Mouse (Mus musculus): ENCODE results near the gene Dhodh. TPM values are rescaled to one million over a fixed set of nuclear protein-coding genes. Genes with fewer than 3 reads are reported as not detected.

Gene Dhodh
- polyA plus RNA-seq, 1 experiment from 2014 or later: 41.4 TPM

DNA sequence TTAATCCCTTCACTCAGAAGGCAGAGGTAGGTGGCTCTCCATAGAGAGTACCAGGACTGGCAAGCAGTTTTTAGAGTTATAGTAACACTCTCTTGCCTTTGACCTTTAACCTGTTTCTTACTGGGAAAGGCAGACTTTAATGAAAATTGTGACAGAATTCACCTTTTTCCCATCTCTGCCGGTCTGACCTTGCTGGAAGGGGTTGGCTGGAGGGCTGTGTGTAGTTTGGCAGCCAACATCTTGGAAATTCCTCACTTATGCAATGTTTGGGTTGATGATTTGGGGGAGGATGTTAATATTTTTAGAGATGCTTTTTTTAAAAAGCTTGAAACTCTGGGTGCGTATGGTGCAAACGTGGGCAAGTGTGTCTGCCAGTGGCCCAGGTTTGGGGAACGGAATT is 24.2 kb downstream of the Dhodh start:
- 83% methylated on average over 4 of the region's 4 CpGs for WGBS
- H3K4me1 ChIP-seq: no peaks in the 10 kb centered on the region
- H3K9me3 ChIP-seq: no peaks in the 10 kb centered on the region
- no peak overlapping the region for H3K4me2 ChIP-seq (replicated peaks)
- no peak for ATAC-seq (replicated peaks)
- H3K27ac ChIP-seq (replicated peaks): no peak overlapping the region
- H3K9ac ChIP-seq (replicated peaks): no peak overlapping the region
- H3K27me3 ChIP-seq: no peaks in the 10 kb centered on the region
- no peaks in the 10 kb centered on the region for H3K36me3 ChIP-seq
- no peak overlapping the region for H3K4me3 ChIP-seq

DNA sequence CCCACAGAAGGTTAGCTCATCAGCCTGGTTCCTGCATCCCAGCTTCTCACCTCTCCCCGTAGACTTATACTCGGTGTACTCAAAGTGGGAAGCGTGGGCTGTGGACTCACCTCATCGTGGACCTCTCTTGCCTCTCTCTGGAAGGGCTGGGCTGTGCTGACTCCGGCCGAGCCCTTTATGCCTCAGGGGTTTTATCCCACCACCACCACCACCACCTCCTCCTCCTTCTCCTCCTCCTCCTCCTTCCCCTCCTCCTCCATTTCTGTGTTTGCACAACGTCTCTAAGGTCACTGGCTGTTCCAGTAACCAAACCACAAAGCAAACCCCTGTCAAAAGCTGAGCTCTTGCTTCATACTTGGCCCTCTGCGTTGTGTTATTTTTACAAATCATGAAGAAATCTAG is 29.6 kb downstream of the Dhodh start, which contains the start of gene Hp:
Hp (minus strand) TSS at position 273 of the 402 bp plus-strand sequence.
- no peaks in the 10 kb centered on the region for H3K4me1 ChIP-seq
- H3K27me3 ChIP-seq: no peaks in the 10 kb centered on the region
- WGBS: 77% methylated on average over 8 of the region's 8 CpGs
- H3K4me3 ChIP-seq: no peak within 1 kb of the TSS
- no peak within 1 kb of the TSS for H3K9ac ChIP-seq (replicated peaks)
- ATAC-seq (replicated peaks): no peak
- H3K9me3 ChIP-seq: no peaks in the 10 kb centered on the region
- no peaks in the 10 kb centered on the region for H3K36me3 ChIP-seq
- no peak within 1 kb of the TSS for H3K4me2 ChIP-seq (replicated peaks)
- no peak within 1 kb of the TSS for H3K27ac ChIP-seq (replicated peaks)

GRCm38 (mm10) chr8:109576311-109576710 is 32.2 kb downstream of the Dhodh start:
- Histone ChIP-seq H3K4me1 (no peaks in the 10 kb centered on the region), H3K4me3 (no peak overlapping the region), H3K27me3 (no peaks in the 10 kb centered on the region), H3K4me2 (replicated peaks) (no peak overlapping the region), H3K27ac (replicated peaks) (no peak overlapping the region), H3K9ac (replicated peaks) (no peak overlapping the region), H3K9me3 (no peaks in the 10 kb centered on the region), H3K36me3 (peaks cover 5% of the 10 kb centered on the region; the same call in 1 of the 2 replicates)
- 85% methylated on average over 4 of the region's 4 CpGs for WGBS
- no peak for ATAC-seq (replicated peaks)

- no peak overlapping the region for H3K4me3 ChIP-seq
- H3K4me2 ChIP-seq (replicated peaks): no peak overlapping the region
- H3K9me3 ChIP-seq: no peaks in the 10 kb centered on the region
- no peak overlapping the region for H3K27ac ChIP-seq (replicated peaks)
- no peak for ATAC-seq (replicated peaks)
- no peak overlapping the region for H3K9ac ChIP-seq (replicated peaks)
- H3K27me3 ChIP-seq: no peaks in the 10 kb centered on the region
- 92% methylated on average over 12 of the region's 12 CpGs for WGBS
- H3K36me3 ChIP-seq: peaks cover 9% of the 10 kb centered on the region; the same call in 1 of the 2 replicates
- peaks cover 9% of the 10 kb centered on the region for H3K4me1 ChIP-seq
These were observed 37.3 kb downstream of the Dhodh start for GRCm38 (mm10) chr8:109571139-109571538.

GRCm38 (mm10) chr8:109565498-109566333 is 42.8 kb downstream of the Dhodh start, which contains the start of the genes Dhx38 and Txnl4b:
Dhx38 (minus strand) TSS chr8:109565861.
Txnl4b (plus strand) TSS chr8:109565892.
- Histone ChIP-seq H3K4me1 (peaks cover 21% of the 10 kb centered on the region), H3K4me2 (replicated peaks) (peak within 1 kb of the TSS; percentile 83), H3K9me3 (no peaks in the 10 kb centered on the region), H3K27ac (replicated peaks) (peak within 1 kb of the TSS; percentile 93), H3K4me3 (peak within 1 kb of the TSS; percentile 86), H3K27me3 (no peaks in the 10 kb centered on the region), H3K36me3 (peaks cover 20% of the 10 kb centered on the region), H3K9ac (replicated peaks) (peak within 1 kb of the TSS; percentile 93)
- under 1% methylated on average over 52 of the region's 52 CpGs for WGBS
- peak; percentile 100 for ATAC-seq (replicated peaks)

DNA sequence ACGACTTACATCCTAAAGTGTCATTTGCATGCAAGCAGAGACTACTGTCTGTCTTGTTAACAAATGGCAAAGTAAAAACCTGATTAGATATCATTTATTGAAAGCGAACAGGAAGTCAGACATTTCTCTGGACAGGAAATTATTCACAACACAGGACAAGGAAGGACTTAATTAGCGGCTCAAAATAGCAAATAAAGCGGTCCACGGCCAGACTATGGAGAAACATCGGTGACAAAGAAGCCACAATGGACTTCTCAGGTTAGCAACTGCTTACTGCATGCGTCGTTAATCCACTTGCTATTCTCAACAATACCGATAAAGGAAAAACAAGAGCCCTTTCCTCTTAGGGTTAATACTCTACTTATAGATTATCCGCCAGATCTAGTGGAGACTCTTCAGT is 43.7 kb downstream of the Dhodh start:
- Histone ChIP-seq H3K4me3 (peak overlapping the region; percentile 86), H3K4me2 (replicated peaks) (peak overlapping the region; percentile 83), H3K36me3 (peaks cover 29% of the 10 kb centered on the region), H3K9ac (replicated peaks) (peak overlapping the region; percentile 93), H3K4me1 (peaks cover 21% of the 10 kb centered on the region), H3K9me3 (no peaks in the 10 kb centered on the region), H3K27me3 (no peaks in the 10 kb centered on the region), H3K27ac (replicated peaks) (peak overlapping the region; percentile 93)
- 3% methylated on average over 10 of the region's 10 CpGs for WGBS
- ATAC-seq (replicated peaks): no peak

DNA sequence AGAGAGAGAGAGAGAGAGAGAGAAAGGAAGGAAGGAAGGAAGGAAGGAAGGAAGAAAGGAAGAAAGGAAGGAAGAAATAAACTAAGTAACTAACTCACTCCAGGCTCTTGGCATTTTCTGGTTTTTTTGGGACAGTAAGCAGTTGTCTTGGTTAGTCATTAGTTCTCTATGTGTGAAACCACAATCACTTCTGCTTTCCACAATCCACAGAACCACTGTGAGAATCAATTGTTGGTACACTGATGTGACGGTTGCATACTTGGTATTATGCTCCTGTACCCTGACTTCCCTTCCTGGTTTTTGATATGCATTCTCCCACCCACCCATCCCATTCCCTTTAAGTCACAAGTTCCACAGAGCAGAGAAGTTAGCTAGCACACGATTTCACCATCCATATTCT is 44.6 kb downstream of the Dhodh start:
- WGBS: 83% methylated on average over 2 of the region's 2 CpGs
- Histone ChIP-seq H3K4me1 (peaks cover 21% of the 10 kb centered on the region), H3K27me3 (no peaks in the 10 kb centered on the region), H3K4me3 (no peak overlapping the region), H3K9ac (replicated peaks) (no peak overlapping the region), H3K9me3 (no peaks in the 10 kb centered on the region), H3K27ac (replicated peaks) (no peak overlapping the region), H3K36me3 (peaks cover 36% of the 10 kb centered on the region), H3K4me2 (replicated peaks) (no peak overlapping the region)
- no peak for ATAC-seq (replicated peaks)

GRCm38 (mm10) chr8:109551663-109552062 is 56.8 kb downstream of the Dhodh start:
- WGBS: 37% methylated on average over 3 of the region's 3 CpGs
- Histone ChIP-seq H3K27ac (replicated peaks) (no peak overlapping the region), H3K27me3 (no peaks in the 10 kb centered on the region), H3K9ac (replicated peaks) (no peak overlapping the region), H3K4me1 (no peaks in the 10 kb centered on the region), H3K4me2 (replicated peaks) (no peak overlapping the region), H3K36me3 (peaks cover 96% of the 10 kb centered on the region), H3K4me3 (no peak overlapping the region), H3K9me3 (no peaks in the 10 kb centered on the region)
- ATAC-seq (replicated peaks): no peak

DNA sequence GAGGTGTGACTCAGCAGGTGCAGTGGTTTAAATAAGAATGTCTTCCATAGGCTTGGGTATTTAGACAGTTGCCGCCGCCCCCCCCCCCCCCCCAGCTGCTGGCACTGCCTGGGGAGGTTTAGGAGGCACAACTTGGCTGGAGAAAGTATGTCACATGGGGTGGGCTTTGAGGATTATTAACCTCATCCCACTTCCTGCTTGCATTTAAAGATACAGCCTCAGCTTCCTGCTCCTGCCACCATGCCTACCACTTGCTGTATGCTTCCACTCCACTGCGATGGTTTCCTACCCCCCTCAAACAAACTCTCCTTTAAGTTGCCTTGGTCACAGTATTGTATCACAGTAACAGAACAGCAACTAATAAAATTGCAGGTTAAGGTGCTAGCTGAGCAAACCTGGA is 64.4 kb downstream of the Dhodh start:
- H3K4me3 ChIP-seq: no peak overlapping the region
- H3K9me3 ChIP-seq: no peaks in the 10 kb centered on the region
- WGBS: 40% methylated on average over 3 of the region's 3 CpGs
- H3K27me3 ChIP-seq: no peaks in the 10 kb centered on the region
- H3K36me3 ChIP-seq: peaks cover 28% of the 10 kb centered on the region
- no peak overlapping the region for H3K9ac ChIP-seq (replicated peaks)
- no peak overlapping the region for H3K4me2 ChIP-seq (replicated peaks)
- H3K27ac ChIP-seq (replicated peaks): no peak overlapping the region
- ATAC-seq (replicated peaks): no peak
- no peaks in the 10 kb centered on the region for H3K4me1 ChIP-seq

GRCm38 (mm10) chr8:109542748-109543519 is 65.5 kb downstream of the Dhodh start:
- Histone ChIP-seq H3K4me1 (no peaks in the 10 kb centered on the region), H3K4me2 (replicated peaks) (no peak overlapping the region), H3K9ac (replicated peaks) (no peak overlapping the region), H3K36me3 (peaks cover 18% of the 10 kb centered on the region), H3K27me3 (no peaks in the 10 kb centered on the region), H3K9me3 (no peaks in the 10 kb centered on the region), H3K4me3 (no peak overlapping the region), H3K27ac (replicated peaks) (no peak overlapping the region)
- 85% methylated on average over 8 of the region's 8 CpGs for WGBS
- ATAC-seq (replicated peaks): no peak

DNA sequence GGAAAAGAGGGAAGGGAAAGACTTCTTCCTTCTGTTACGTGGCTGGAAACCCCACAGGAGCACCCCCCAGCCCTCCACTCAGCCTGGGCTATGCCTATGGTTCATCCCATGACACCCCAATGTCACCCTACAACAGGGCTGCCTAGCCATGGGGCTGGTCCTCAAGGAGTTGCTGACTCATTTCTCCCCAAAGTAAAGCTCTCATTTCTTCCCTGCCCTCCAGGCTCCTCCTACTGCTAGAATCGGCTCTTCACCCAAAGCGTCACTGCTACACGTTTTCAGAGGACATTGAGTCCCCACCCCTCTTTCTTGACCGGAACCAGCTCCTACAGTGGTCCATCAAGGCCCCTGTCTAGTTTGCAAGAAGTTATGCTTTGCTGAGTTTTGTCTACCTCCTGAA is 66.3 kb downstream of the Dhodh start:
- ATAC-seq (replicated peaks): no peak
- no peak overlapping the region for H3K27ac ChIP-seq (replicated peaks)
- peaks cover 10% of the 10 kb centered on the region for H3K36me3 ChIP-seq
- H3K4me3 ChIP-seq: no peak overlapping the region
- H3K27me3 ChIP-seq: no peaks in the 10 kb centered on the region
- H3K9ac ChIP-seq (replicated peaks): no peak overlapping the region
- H3K9me3 ChIP-seq: no peaks in the 10 kb centered on the region
- no peak overlapping the region for H3K4me2 ChIP-seq (replicated peaks)
- no peaks in the 10 kb centered on the region for H3K4me1 ChIP-seq
- 71% methylated on average over 5 of the region's 5 CpGs for WGBS
